Mouse (Mus musculus) liver, embryonic 11.5 days (tissue): ENCODE results near the gene Gdi2. TPM values are rescaled to one million over a fixed set of nuclear protein-coding genes. Genes with fewer than 3 reads are reported as not detected.
"Not testable (repeated sequence)": the region's sequence is repeated elsewhere in the genome, so short reads cannot be mapped to it uniquely, and the experiment has no call there.

ENCODE experiments used
- ATAC-seq: fragments of 200-750 bp; cut with Nextera tagmentation; replicated peaks from 2 replicates; pipeline ENCODE4 v1.8.0; 2017; ENCODE audit warnings: moderate number of reproducible peaks, mild to moderate bottlenecking, moderate TSS enrichment, moderate library complexity; ENCODE audit not compliant: low FRiP score
- DNase-seq: peaks from one replicate; pipeline ENCODE4 v3.0.0-alpha.2; 2017; ENCODE audit warnings: low spot score
- H3K27ac ChIP-seq: fragments of 300-500 bp; sonication (generic); 2 replicates; pipeline ENCODE4 v1.5.1; 2014; ENCODE audit warnings: mild to moderate bottlenecking, low read depth, low read length, control low read depth
- H3K27me3 ChIP-seq: fragments of 300-500 bp; sonication (generic); replicated peaks from 2 replicates; pipeline ENCODE4 v1.6.1; 2014; ENCODE audit warnings: low read length, mixed read lengths; ENCODE audit not compliant: control insufficient read depth, insufficient read depth
- H3K36me3 ChIP-seq: fragments of 300-500 bp; sonication (generic); 2 replicates; pipeline ENCODE4 v1.6.1; 2014; ENCODE audit warnings: mild to moderate bottlenecking, low read length, moderate library complexity, mixed read lengths; ENCODE audit not compliant: control insufficient read depth, insufficient read depth
- H3K4me1 ChIP-seq: fragments of 300-500 bp; sonication (generic); replicated peaks from 2 replicates; pipeline ENCODE4 v1.6.1; 2014; ENCODE audit warnings: low read length, mixed read lengths; ENCODE audit not compliant: control insufficient read depth, insufficient read depth
- H3K4me2 ChIP-seq: fragments of 300-500 bp; sonication (generic); 2 replicates; pipeline ENCODE4 v1.6.1; 2014; ENCODE audit warnings: mild to moderate bottlenecking, control low read depth, moderate library complexity
- H3K4me3 ChIP-seq: fragments of 300-500 bp; sonication (generic); 2 replicates; pipeline ENCODE4 v1.5.1; 2014; ENCODE audit warnings: low read depth, low read length, control low read depth
- H3K9ac ChIP-seq: fragments of 300-500 bp; sonication (generic); 2 replicates; pipeline ENCODE4 v1.6.1; 2014; ENCODE audit warnings: low read depth, low read length, control low read depth
- H3K9me3 ChIP-seq: fragments of 300-500 bp; sonication (generic); 2 replicates; pipeline ENCODE4 v1.6.1; 2016; ENCODE audit warnings: low read length, inconsistent platforms, mixed read lengths; ENCODE audit not compliant: control insufficient read depth
- WGBS: fragments of 180-500 bp; shearing (Covaris S2); extraction: QIAGEN DNeasy Blood & Tissue Kit; methylation state at CpG from one replicate; pipeline ENCODE4 v1.1.7; 2014; 5-methylcytosine and 5-hydroxymethylcytosine counted together
- polyA plus RNA-seq: library from polyadenylated mRNA; unstranded; fragments of >200 nt; fragmentation: Nextera tagmentation; extraction: Ambion mirVana; gene quantifications from 2 replicates; pipeline ENCODE4 v1.2.1, GENCODE M21; 2014

Gdi2 gene
- 354 and 364 TPM in 2 replicates for polyA plus RNA-seq

DNA sequence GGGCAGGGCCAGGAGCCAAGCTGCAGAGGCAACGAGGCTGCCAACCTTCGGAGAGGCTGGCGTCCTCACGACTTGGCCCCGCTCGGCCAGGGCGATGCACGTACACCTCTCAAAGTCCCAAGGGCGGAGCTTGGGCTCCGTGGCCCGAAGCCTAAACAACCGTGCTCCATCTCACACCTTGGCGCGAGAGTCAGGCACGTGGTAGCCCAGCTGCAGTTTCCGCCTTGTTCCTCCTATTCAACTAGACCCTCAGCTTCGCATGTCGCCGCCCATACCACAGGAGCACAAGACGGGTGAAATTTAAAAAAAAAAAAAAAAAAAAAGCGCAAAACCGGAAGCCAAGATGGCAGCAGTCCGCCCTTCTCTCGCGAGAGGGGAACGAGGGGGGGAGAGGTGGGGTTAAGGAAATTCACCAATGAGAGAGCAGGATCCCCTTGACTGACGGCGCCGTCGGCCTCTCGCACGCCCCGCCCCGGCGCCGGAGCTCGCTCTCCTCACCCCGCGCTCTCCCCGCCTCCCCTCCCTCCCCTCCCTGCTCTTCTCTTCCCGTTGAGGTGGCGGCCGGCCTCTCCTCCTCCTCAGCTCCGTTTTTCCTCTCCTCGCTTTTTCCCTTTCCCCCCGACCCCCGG lies at the start of gene Gdi2:
Gdi2 (plus strand) TSS at position 470 of the 629 bp plus-strand sequence.
- DNase-seq (peak; percentile 89), ATAC-seq (peak; percentile 96)
- H3K36me3 ChIP-seq = no peaks in the 10 kb centered on the region
- H3K9me3 ChIP-seq = no peaks in the 10 kb centered on the region
- H3K27me3 ChIP-seq = no peaks in the 10 kb centered on the region
- peak within 1 kb of the TSS; percentile 96 for H3K9ac ChIP-seq
- H3K4me1 ChIP-seq = peaks cover 17% of the 10 kb centered on the region
- peak within 1 kb of the TSS; percentile 82 for H3K4me2 ChIP-seq
- H3K4me3 ChIP-seq = peak within 1 kb of the TSS; percentile 85
- peak within 1 kb of the TSS; percentile 99 for H3K27ac ChIP-seq
- WGBS = 0% methylated on average over 40 of the region's 47 CpGs

DNA sequence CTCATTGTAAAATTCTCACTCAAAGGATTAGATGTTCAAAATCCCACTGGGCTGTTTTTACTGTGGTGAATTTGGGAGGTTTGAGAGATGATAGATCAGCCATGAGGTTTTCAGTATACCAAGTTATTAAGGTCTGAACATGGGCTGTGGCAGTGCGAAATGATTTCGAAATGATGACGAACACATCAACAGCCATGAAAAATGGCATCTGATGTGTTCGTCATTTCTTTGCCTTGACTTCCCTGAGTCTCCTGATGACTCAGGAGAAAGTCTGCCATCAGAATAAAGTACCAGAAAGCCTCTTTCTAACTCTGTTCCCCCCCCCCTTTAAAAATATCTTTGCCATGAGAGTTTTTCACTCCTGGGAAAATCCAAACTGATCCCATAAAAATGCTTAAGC lies 42.3 kb upstream of the Gdi2 start:
- Histone ChIP-seq H3K4me1 (no peaks in the 10 kb centered on the region), H3K27ac (no peak overlapping the region), H3K9ac (no peak overlapping the region), H3K4me2 (no peak overlapping the region), H3K36me3 (no peaks in the 10 kb centered on the region), H3K9me3 (no peaks in the 10 kb centered on the region), H3K4me3 (no peak overlapping the region), H3K27me3 (no peaks in the 10 kb centered on the region)
- no peak for DNase-seq
- no peak for ATAC-seq
- WGBS = 93% methylated on average over 4 of the region's 4 CpGs

DNA sequence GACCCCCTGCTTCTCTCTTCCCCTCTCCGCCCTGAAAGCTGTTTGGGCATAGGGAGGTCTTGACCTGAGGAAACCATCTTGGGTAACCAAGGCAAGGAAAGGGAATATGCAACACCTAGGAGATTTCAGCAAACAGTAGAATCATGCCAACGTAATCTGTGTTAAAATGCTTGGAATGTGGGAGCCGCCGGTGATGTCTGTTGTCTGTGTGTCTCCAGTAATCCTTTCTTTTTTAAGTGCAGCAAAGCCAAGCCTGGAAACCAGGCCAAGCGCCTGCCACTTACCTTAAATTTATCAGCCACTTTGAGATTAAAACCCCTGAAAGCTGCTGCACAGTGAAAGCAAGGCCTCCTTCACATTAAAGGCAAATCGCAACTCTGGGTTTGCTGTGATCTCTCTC lies 36.8 kb upstream of the Gdi2 start:
- not testable (repeated sequence) for H3K27me3 ChIP-seq, H3K4me3 ChIP-seq, DNase-seq, H3K9ac ChIP-seq, H3K36me3 ChIP-seq, H3K9me3 ChIP-seq, H3K4me2 ChIP-seq, ATAC-seq, H3K4me1 ChIP-seq, H3K27ac ChIP-seq
- WGBS = 80% methylated on average over 6 of the region's 6 CpGs

DNA sequence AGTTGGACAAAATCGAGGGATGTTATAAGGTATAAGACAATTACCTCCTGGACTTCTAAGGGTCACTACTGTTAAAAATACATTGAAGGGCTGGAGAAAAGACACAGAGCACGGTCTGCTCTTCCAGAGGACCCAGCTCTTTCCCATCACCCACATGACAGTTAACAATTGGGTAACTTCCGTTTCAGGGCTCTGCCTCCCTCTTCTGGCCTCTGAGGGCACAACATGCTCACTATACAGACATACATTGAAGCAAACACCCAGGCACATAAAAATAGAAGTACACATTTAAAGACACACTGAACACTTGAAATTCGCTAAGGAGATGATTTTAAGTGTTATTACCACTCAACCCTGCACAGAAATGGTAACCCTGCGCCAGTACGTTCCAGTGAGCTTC lies 22.5 kb upstream of the Gdi2 start:
- not testable (repeated sequence) for H3K9ac ChIP-seq, H3K27me3 ChIP-seq, H3K27ac ChIP-seq, H3K4me1 ChIP-seq, H3K9me3 ChIP-seq, H3K36me3 ChIP-seq, H3K4me3 ChIP-seq, ATAC-seq, H3K4me2 ChIP-seq, DNase-seq
- 71% methylated on average over 6 of the region's 6 CpGs for WGBS

DNA sequence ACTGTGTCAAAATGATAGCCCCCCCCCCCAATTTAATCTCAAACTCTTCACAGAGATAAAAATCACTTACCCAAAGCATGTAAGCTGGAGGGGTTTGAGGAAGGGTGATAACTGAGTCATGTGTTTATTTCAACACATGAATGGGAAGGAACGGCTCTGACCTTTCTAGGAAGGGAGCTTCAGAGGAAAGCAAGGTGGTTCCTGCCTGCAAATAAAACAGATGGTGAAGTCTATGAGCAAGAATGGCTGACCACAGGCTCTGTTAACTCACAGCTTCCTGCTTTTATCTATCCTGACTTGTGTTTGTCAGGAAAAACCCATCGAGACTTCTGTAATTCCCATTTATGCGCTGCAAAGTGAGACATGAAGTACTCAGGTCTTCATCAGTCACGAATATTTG lies 18.5 kb upstream of the Gdi2 start:
- whole genome bisulfite sequencing = 45% methylated on average over 4 of the region's 4 CpGs
- not testable (repeated sequence) for ATAC-seq

DNA sequence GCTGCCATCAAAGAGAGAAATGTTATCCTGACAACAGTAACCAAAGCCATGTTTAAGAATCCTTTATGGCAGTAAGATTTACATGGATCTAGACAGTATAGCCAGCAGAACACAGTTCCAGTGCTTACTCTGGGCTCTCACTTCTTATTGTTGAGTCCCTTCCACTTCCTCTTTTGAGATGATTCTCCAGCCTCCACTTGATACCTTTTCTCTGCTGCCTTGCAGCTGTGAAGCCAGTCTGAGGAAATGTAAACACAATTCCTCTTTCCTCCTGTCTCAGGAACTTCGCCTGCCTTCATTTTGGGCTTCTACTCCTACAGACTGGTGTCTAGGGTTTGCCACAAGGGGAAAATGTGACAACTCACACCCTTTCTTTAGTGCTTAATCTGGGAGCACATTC lies 17.9 kb upstream of the Gdi2 start:
- not testable (repeated sequence) for H3K36me3 ChIP-seq, H3K4me2 ChIP-seq, H3K4me3 ChIP-seq, H3K27ac ChIP-seq, H3K27me3 ChIP-seq, H3K9ac ChIP-seq, H3K4me1 ChIP-seq, H3K9me3 ChIP-seq, ATAC-seq, DNase-seq
- WGBS = 24% methylated on average over 1 of the region's 1 CpGs

More for the DNA sequence above, 18.5 kb upstream of the Gdi2 start:
- not testable (repeated sequence) for DNase-seq, H3K36me3 ChIP-seq, H3K4me2 ChIP-seq, H3K9me3 ChIP-seq, H3K4me3 ChIP-seq, H3K27ac ChIP-seq, H3K9ac ChIP-seq, H3K4me1 ChIP-seq, H3K27me3 ChIP-seq

DNA sequence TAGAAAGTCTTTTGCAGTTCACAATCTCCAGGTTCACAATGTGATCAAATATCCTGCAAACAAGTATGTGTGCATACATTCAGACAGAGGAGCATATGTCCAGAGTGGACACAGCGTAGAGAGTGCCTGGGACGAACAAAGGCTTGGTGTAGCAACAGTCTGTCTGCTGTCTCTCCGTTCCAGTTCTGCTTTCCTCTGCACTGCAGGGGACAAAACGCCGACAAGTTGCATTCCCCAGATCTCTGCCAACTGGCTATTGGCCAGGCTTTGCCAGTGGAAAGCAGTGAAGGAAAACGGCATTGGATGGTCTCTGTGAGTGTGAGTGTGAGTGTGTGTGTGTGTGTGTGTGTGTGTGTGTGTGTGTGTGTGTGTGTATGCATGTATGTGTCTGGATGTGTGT lies 14.4 kb upstream of the Gdi2 start:
- ATAC-seq = no peak
- H3K27me3 ChIP-seq = no peaks in the 10 kb centered on the region
- H3K27ac ChIP-seq = no peak overlapping the region
- H3K9me3 ChIP-seq = no peaks in the 10 kb centered on the region
- no peak for DNase-seq
- H3K4me1 ChIP-seq = no peaks in the 10 kb centered on the region
- H3K4me2 ChIP-seq = no peak overlapping the region
- no peaks in the 10 kb centered on the region for H3K36me3 ChIP-seq
- H3K9ac ChIP-seq = no peak overlapping the region
- no peak overlapping the region for H3K4me3 ChIP-seq
- WGBS = 61% methylated on average over 6 of the region's 6 CpGs

DNA sequence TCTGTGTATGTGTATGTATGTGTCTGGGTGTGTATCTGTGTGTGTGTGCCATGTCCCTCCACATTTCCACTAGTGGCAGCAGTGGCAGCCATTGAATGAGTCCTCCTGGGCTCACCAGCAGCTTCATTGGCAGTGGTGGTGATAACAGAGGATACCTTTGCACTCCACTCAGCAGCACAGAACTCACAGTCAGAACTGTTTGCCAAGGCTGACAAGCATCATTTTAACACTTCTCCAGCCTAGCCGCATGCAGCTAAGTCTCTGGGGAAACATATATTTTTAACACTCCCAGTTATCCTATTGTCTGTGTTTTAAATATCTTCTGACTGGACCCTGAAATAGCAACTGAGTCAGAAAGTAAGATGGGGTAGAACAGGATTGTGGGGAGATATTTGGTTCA lies 13.9 kb upstream of the Gdi2 start:
- 88% methylated on average over 1 of the region's 1 CpGs for WGBS
- H3K9ac ChIP-seq = no peak overlapping the region
- H3K27ac ChIP-seq = no peak overlapping the region
- DNase-seq (no peak), ATAC-seq (no peak)
- no peaks in the 10 kb centered on the region for H3K27me3 ChIP-seq
- H3K9me3 ChIP-seq = no peaks in the 10 kb centered on the region
- no peak overlapping the region for H3K4me3 ChIP-seq
- no peaks in the 10 kb centered on the region for H3K4me1 ChIP-seq
- H3K4me2 ChIP-seq = no peak overlapping the region
- no peaks in the 10 kb centered on the region for H3K36me3 ChIP-seq

DNA sequence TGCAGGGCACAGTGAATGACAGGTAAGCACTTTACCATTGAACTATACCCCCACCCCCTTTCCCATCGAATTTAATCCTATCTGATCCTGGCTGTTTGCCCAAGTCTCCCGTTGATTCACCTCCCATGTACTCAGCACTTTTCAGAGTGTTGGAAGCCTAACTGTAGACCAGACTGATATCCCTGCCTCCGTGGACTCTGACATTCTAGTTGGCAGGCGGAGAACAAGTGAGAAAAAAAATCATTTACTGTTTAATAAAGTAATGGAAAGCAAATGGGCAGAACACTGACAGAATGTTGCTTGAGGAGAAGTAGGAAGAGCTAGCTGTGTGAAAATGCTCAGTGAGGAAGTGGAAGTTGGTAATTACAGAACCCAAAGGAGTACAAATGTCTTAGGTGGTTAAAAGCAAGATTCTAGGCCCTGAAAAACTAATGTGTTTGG lies 12.2 kb upstream of the Gdi2 start:
- WGBS = 70% methylated on average over 4 of the region's 4 CpGs
- no peak overlapping the region for H3K27ac ChIP-seq
- no peak overlapping the region for H3K4me2 ChIP-seq
- no peak overlapping the region for H3K4me3 ChIP-seq
- H3K36me3 ChIP-seq = no peaks in the 10 kb centered on the region
- no peaks in the 10 kb centered on the region for H3K4me1 ChIP-seq
- no peaks in the 10 kb centered on the region for H3K9me3 ChIP-seq
- DNase-seq = no peak
- H3K27me3 ChIP-seq = no peaks in the 10 kb centered on the region
- H3K9ac ChIP-seq = no peak overlapping the region
- ATAC-seq = no peak
